Mouse (Mus musculus): ENCODE measurements around the gene Arid1b.

GRCm38 (mm10) chr17:5204103-5204665 is 210.1 kb downstream of the Arid1b start:
- TF ChIP-seq ZC3H11A (IDR thresholded peaks at IDR 0.05; ENCODE audit: borderline replicate concordance, low read depth, low read length): no peak
- no peak for TF ChIP-seq CHD2 (IDR thresholded peaks at IDR 0.05; ENCODE audit: low read depth, low read length)
- no peak for TF ChIP-seq MAFK (IDR thresholded peaks at IDR 0.05; ENCODE audit: insufficient read depth, low read depth, low read length)
- TF ChIP-seq ZNF384 (IDR thresholded peaks at IDR 0.05; ENCODE audit: low read depth, low read length): no peak

Measured in ES-E14 (cell line).